Mouse (Mus musculus) heart, adult 10 weeks (tissue): Measurements from ENCODE around the gene Cap2. TPM values are rescaled to one million over a fixed set of nuclear protein-coding genes. Genes with fewer than 3 reads are reported as not detected.

Source experiments
- polyA plus RNA-seq: library from polyadenylated mRNA; stranded (reverse); fragments of 350-450 nt; fragmentation: Illumina TruSeq; extraction: RNeasy Lipid Tissue Mini Kit (QIAGEN cat#74804); gene quantifications from one replicate; pipeline ENCODE4 v1.2.3, GENCODE M21; 2014; ENCODE audit warnings: low read depth, low replicate concordance

The Cap2 gene
- 137 TPM for polyA plus RNA-seq

DNA sequence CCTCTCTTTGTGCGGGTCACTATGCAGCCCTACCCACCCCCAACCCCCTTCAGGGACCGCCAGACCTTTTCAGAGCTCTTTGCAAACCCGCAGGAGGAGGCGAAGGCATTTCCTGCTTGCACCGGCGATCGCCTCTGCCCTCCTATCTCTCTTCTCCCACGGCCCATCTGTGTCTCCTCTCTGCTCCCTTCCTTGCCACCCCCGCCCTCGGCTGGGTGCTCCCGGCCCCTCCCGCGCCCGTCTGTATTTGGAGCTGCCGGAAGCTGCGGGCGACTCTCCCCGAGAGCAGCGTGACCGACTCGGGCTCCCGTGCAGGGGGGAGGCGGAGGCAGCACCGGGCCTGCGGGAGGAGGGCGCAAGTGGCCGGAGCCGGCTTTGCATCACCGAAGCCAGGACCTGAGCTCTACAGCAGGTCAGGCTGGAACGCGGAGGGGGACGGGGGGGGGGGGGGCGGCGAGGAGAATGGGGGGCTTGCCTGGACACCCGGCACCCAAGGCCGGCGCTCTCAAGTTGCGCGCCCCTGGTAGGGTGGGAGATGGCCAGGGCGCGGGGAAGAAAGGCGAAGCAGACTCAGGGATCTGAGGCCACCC is at the start of gene Cap2:
Gene Cap2, plus strand, starts transcription at position 49 of the 590 bp plus-strand sequence.

DNA sequence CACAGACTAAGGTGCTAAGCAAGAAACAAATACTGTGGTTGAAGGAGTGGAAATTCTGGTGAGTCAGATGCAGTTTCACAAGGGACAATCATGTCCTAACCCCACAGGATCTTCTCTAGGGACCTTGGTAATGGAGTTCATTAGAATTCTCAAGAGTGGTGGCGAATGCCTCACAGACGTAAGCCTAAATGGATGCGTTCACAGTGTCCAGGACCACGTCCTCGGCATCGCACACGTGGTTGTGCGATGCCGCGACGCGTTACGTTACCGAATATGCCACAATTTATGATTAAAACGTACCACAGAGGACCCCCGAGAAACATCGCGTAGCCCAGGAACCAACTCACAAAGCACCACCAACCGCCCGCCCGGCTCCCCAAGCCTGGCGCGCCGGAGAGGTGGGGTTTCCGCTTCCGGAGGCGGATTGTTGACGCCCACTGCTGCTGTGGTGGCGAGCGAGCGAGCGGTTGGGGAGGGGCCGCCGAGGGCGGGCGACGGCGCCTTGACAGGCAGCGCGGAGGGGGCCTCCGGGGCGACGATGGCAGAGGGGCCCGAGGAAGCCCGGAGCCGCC is 167.5 kb downstream of the Cap2 start, which contains the start of gene Fam8a1:
Gene Fam8a1, plus strand, starts transcription at position 475 of the 572 bp plus-strand sequence.

Other genes starting within 250 kb of the Cap2 start
- gene Stmnd1, start 228.1 kb upstream of the Cap2 start, polyA plus RNA-seq = not detected
- gene Rbm24, start 83.4 kb upstream of the Cap2 start, polyA plus RNA-seq = 155 TPM
- 29.9 TPM for gene Fam8a1, start 167.7 kb downstream of the Cap2 start, polyA plus RNA-seq
- 21.6 TPM for gene Nup153, start 226.1 kb downstream of the Cap2 start, polyA plus RNA-seq